Mouse (Mus musculus): ENCODE results near the gene Gm32742. TPM values are rescaled to one million over a fixed set of nuclear protein-coding genes. Genes with fewer than 3 reads are reported as not detected.
A peak's percentile ranks its signal among the peaks of the same experiment; 100 is the strongest.

Gm32742 gene
- polyA plus RNA-seq, 1 experiment, result 0.52 TPM

- H3K27ac ChIP-seq (ENCODE audit: insufficient read depth, low read depth, low read length), result no peak overlapping the region
- no peaks in the 10 kb centered on the region for H3K36me3 ChIP-seq (ENCODE audit: control insufficient read depth, insufficient read depth, low read length)
- 89% methylated on average over 3 of the region's 3 CpGs for WGBS
- no peaks in the 10 kb centered on the region for H3K27me3 ChIP-seq (ENCODE audit: control insufficient read depth, insufficient read depth, low read length)
- no peak for TF ChIP-seq CTCF (IDR thresholded peaks at IDR 0.05; ENCODE audit: extremely low read depth, insufficient read length, insufficient replicate concordance, low read depth, low read length)
- no peak for TF ChIP-seq POLR2A (IDR thresholded peaks at IDR 0.05; ENCODE audit: low read depth, low read length)
- no peak overlapping the region for H3K4me3 ChIP-seq (ENCODE audit: low read depth, low read length)
- H3K4me1 ChIP-seq (ENCODE audit: control insufficient read depth, insufficient read depth, insufficient read length, low read length), result no peaks in the 10 kb centered on the region
Observed at GRCm38 (mm10) chr9:51190655-51191054, 25.3 kb upstream of the Gm32742 start.

DNA sequence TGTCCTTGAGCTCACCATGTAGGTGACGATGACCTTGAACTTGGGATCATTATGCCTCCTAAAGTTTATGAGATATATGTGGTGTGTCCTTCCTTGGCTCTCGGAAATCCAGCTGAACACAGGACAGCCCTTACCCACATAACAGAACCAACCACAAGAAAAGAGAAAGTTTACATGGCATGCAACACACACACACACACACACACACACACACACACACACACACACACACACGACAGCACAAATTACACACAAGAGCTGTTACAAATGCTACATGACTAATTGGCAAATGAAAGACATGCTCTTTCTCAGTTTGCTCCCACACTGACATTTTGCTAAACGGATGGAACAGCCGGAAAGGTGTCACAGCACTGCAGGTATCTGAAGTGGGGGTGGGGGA, 20.6 kb upstream of the Gm32742 start:
- H3K4me3 ChIP-seq (ENCODE audit: low read depth, low read length), result no peak overlapping the region
- TF ChIP-seq CTCF (IDR thresholded peaks at IDR 0.05; ENCODE audit: extremely low read depth, insufficient read length, insufficient replicate concordance, low read depth, low read length), result no peak
- TF ChIP-seq POLR2A (IDR thresholded peaks at IDR 0.05; ENCODE audit: low read depth, low read length), result no peak
- H3K27ac ChIP-seq (ENCODE audit: insufficient read depth, low read depth, low read length), result no peak overlapping the region
- H3K36me3 ChIP-seq (ENCODE audit: control insufficient read depth, insufficient read depth, low read length), result no peaks in the 10 kb centered on the region
- H3K27me3 ChIP-seq (ENCODE audit: control insufficient read depth, insufficient read depth, low read length), result no peaks in the 10 kb centered on the region
- 79% methylated on average over 5 of the region's 5 CpGs for WGBS
- no peaks in the 10 kb centered on the region for H3K4me1 ChIP-seq (ENCODE audit: control insufficient read depth, insufficient read depth, insufficient read length, low read length)

- 71% methylated on average over 4 of the region's 4 CpGs for WGBS
- Histone ChIP-seq H3K27me3 (ENCODE audit: control insufficient read depth, insufficient read depth, low read length) (no peaks in the 10 kb centered on the region), H3K36me3 (ENCODE audit: control insufficient read depth, insufficient read depth, low read length) (no peaks in the 10 kb centered on the region), H3K4me3 (ENCODE audit: low read depth, low read length) (no peak overlapping the region), H3K27ac (ENCODE audit: insufficient read depth, low read depth, low read length) (no peak overlapping the region), H3K4me1 (ENCODE audit: control insufficient read depth, insufficient read depth, insufficient read length, low read length) (no peaks in the 10 kb centered on the region)
- TF ChIP-seq POLR2A (IDR thresholded peaks at IDR 0.05; ENCODE audit: low read depth, low read length), result no peak
- TF ChIP-seq CTCF (IDR thresholded peaks at IDR 0.05; ENCODE audit: extremely low read depth, insufficient read length, insufficient replicate concordance, low read depth, low read length), result no peak
Observed at GRCm38 (mm10) chr9:51185386-51185785, 20.1 kb upstream of the Gm32742 start.

DNA sequence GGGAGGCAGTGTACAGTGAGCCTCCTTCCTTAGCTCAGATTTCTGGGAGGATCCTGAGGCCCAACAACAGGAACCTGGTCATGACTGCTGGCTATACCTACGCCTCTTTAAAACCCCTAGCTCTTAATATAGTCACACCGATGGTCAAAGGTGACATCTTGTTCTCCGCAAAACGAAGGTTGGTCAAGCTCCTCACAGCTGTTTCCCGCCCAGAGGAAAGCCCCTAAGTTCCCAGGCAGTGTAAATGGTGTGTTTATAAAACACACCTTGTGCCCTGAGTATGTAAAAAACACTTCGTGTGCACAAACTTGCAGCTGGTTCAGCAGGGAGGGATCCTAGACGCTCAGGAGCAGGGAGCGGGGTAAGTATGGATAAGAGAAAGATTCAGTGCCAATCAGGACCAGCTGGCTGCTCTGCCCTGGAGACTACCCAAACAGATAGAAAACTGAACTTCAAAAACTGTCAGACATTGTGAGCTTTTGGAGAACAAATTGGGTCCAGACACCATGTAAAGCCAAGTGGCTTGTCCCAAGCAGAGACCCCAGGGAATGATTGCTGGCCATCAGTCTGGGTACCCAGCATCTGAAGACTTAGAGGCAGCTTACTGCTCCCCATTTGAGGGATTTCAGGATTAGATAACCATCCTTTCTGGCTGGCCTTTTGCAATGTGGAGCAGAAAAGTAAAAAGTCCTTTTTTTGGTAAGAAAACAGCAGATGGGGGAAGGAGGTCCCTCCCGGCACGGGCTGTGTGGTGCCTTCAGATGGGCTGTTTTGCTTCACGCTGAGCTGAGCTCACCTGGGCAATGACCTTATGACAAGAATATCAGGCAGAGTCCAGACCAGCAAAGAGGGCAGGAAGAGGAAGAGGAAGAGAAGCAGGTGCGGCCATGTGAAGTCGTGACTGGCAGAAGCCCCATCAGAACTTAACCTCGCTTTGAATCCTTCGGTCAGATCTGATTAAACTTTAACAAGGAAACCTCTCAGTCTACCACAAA, 17.7 kb upstream of the Gm32742 start:
- TF ChIP-seq POLR2A (IDR thresholded peaks at IDR 0.05; ENCODE audit: low read depth, low read length) (no peak), CTCF (IDR thresholded peaks at IDR 0.05; ENCODE audit: extremely low read depth, insufficient read length, insufficient replicate concordance, low read depth, low read length) (no peak)
- WGBS, result 71% methylated on average over 15 of the region's 15 CpGs
- Histone ChIP-seq H3K36me3 (ENCODE audit: control insufficient read depth, insufficient read depth, low read length) (no peaks in the 10 kb centered on the region), H3K4me3 (ENCODE audit: low read depth, low read length) (no peak overlapping the region), H3K27me3 (ENCODE audit: control insufficient read depth, insufficient read depth, low read length) (no peaks in the 10 kb centered on the region), H3K27ac (ENCODE audit: insufficient read depth, low read depth, low read length) (0 out of 2 replicates have a peak overlapping the region, but pooled peaks have one; percentile 18), H3K4me1 (ENCODE audit: control insufficient read depth, insufficient read depth, insufficient read length, low read length) (no peaks in the 10 kb centered on the region)

- H3K4me1 ChIP-seq (ENCODE audit: control insufficient read depth, insufficient read depth, insufficient read length, low read length), result no peaks in the 10 kb centered on the region
- 76% methylated on average over 5 of the region's 5 CpGs for WGBS
- H3K27ac ChIP-seq (ENCODE audit: insufficient read depth, low read depth, low read length), result no peak overlapping the region
- H3K4me3 ChIP-seq (ENCODE audit: low read depth, low read length), result no peak overlapping the region
- H3K36me3 ChIP-seq (ENCODE audit: control insufficient read depth, insufficient read depth, low read length), result no peaks in the 10 kb centered on the region
- TF ChIP-seq CTCF (IDR thresholded peaks at IDR 0.05; ENCODE audit: extremely low read depth, insufficient read length, insufficient replicate concordance, low read depth, low read length) (no peak), POLR2A (IDR thresholded peaks at IDR 0.05; ENCODE audit: low read depth, low read length) (no peak)
- H3K27me3 ChIP-seq (ENCODE audit: control insufficient read depth, insufficient read depth, low read length), result no peaks in the 10 kb centered on the region
Observed at GRCm38 (mm10) chr9:51180621-51181020, 15.3 kb upstream of the Gm32742 start.

DNA sequence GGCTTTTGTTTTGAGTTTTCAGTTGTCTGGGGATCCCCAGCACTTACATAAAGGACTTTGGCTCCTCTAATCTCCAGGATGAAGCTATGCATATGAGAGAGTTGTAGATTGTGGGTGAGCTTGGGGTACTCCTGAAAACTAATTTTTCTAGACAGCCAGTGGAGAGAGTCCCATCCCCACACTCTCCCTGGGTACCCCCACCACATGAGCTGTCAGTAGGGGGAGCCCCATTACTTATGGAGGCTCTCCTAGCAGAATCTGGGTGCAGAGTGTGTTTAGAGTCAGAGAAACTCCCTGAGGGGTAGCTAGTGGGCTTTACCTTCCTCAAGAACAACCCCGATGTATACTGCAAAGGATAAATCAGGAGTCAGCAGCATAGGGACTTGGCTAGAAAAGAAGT, 13.0 kb upstream of the Gm32742 start:
- Histone ChIP-seq H3K27ac (ENCODE audit: insufficient read depth, low read depth, low read length) (no peak overlapping the region), H3K4me1 (ENCODE audit: control insufficient read depth, insufficient read depth, insufficient read length, low read length) (peaks cover 6% of the 10 kb centered on the region; the same call in 1 of the 2 replicates), H3K4me3 (ENCODE audit: low read depth, low read length) (no peak overlapping the region), H3K36me3 (ENCODE audit: control insufficient read depth, insufficient read depth, low read length) (no peaks in the 10 kb centered on the region), H3K27me3 (ENCODE audit: control insufficient read depth, insufficient read depth, low read length) (no peaks in the 10 kb centered on the region)
- TF ChIP-seq POLR2A (IDR thresholded peaks at IDR 0.05; ENCODE audit: low read depth, low read length) (no peak), CTCF (IDR thresholded peaks at IDR 0.05; ENCODE audit: extremely low read depth, insufficient read length, insufficient replicate concordance, low read depth, low read length) (peak; percentile 30; the same call in 1 of the 2 replicates)
- 92% methylated on average over 1 of the region's 1 CpGs for WGBS

- Histone ChIP-seq H3K4me1 (ENCODE audit: control insufficient read depth, insufficient read depth, insufficient read length, low read length) (peaks cover 6% of the 10 kb centered on the region; the same call in 1 of the 2 replicates), H3K27ac (ENCODE audit: insufficient read depth, low read depth, low read length) (no peak overlapping the region), H3K27me3 (ENCODE audit: control insufficient read depth, insufficient read depth, low read length) (no peaks in the 10 kb centered on the region), H3K4me3 (ENCODE audit: low read depth, low read length) (no peak overlapping the region), H3K36me3 (ENCODE audit: control insufficient read depth, insufficient read depth, low read length) (no peaks in the 10 kb centered on the region)
- TF ChIP-seq CTCF (IDR thresholded peaks at IDR 0.05; ENCODE audit: extremely low read depth, insufficient read length, insufficient replicate concordance, low read depth, low read length) (no peak), POLR2A (IDR thresholded peaks at IDR 0.05; ENCODE audit: low read depth, low read length) (no peak)
- 81% methylated on average over 1 of the region's 1 CpGs for WGBS
Observed at GRCm38 (mm10) chr9:51175722-51176121, 10.4 kb upstream of the Gm32742 start.

All from small intestine, adult 2 months (tissue).